Mouse (Mus musculus) adrenal gland, postnatal 14 days (tissue): Measurements from ENCODE around the gene Rhd. TPM values are rescaled to one million over a fixed set of nuclear protein-coding genes. Genes with fewer than 3 reads are reported as not detected.

ENCODE experiments used
- DNase-seq: peaks from one replicate; pipeline ENCODE4 v3.0.0; 2021; ENCODE audit warnings: mixed read lengths
- total RNA-seq: library from RNA; stranded (reverse); gene quantifications from 2 replicates; pipeline ENCODE4 v1.2.3, GENCODE M21; 2021

Gene Rhd
- total RNA-seq, 1 experiment from 2014 or later: 8.4 TPM

DNA sequence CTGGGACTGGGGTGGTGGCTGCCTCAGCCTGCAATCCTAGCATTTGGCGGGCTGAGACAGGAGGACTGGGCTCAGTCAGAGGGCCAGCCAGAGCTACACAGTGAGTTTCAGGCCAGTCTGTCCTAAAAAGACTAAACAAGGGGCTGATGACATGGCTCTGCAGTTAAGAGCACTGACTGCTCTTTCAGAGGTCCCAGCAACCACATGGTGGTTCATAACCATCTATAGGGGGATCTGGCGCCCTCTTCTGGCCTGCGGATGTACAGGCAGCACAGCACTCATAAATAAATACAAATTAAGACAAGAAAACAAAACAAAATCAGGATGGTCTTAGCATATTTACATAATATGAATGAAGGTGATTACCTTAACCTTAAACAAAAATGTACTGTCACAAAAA is 49.1 kb downstream of the Rhd start:
- DNase-seq: peak; percentile 88

DNA sequence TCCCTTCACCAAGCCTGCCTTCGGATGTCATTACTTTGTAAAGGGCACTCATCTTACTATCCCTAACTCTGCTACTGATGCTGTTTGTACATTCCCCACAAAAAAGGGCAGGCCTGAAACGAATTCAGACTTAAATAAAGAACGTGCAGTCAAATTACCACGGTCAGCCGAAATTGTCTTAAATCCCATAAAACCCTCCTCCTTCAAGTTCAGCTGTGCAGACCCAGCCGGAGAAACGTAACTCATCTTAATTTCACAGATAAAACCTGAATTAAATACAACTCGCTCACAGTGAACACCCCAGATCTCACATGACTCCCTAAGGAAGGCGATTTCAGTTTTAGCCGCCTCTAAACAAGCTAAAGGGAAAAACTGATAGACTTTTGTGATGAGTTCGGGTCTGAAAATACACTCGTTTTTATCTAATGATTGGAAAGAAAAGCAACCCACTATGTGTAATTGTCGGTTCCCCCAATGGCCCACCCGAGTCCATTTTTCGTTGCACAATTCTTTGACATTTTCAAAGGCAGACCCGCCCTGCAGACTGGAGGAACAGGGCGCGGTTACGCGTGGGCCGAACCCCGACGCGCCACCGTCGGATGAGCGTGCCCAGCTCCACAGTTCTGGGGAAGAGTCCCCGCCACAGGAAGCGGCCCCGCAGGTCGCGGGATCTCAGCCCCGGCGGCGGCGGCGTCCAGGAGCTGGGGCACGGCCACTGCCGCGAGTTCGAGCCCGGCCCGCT is 50.0 kb downstream of the Rhd start:
- DNase-seq: no peak

- DNase-seq: peak; percentile 98
These were observed 50.5 kb downstream of the Rhd start, which contains the start of gene Tmem50a for GRCm38 (mm10) chr4:134914864-134915209. Gene Tmem50a (minus strand): TSS chr4:134915024.

DNA sequence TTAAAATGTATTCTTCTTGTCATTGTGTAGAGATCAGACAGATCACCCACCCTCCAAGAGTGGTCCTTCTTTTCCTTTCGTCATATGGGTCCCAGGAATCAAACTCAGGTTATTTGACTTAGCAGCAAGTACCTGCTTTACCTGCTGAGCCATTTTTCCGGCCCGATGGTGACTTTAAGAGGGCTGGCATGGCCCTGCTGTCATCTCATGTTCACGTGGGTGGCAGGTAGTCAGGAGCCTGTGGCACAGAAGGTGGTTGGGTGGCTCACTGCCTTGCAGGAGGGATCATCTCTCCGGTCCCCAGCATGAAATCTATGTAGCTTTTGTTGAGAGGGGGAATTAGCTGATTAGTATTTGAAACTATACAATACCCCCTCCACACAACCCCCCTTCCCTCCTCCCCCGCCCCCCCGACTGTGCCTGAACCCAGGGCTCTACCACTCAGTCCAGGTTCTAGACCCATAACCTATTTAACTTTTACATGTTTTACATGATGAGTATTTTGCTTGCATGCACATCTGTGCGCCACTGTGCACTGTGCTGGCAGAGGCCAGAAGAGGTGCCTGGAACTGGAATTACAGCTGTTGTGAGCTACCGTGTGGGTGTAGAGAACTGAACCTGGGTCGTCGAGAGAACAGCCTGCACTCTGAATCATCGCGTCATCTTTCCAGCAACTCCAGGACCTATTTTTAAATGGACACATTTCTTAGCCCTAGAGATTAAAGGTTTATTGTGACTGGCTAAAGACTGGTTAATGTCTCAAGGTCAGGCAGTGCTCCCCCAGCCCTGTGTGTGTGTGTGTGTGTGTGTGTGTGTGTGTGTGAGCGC is 51.1 kb downstream of the Rhd start:
- DNase-seq: no peak

GRCm38 (mm10) chr4:134917194-134917593 is 52.9 kb downstream of the Rhd start:
- no peak for DNase-seq

DNA sequence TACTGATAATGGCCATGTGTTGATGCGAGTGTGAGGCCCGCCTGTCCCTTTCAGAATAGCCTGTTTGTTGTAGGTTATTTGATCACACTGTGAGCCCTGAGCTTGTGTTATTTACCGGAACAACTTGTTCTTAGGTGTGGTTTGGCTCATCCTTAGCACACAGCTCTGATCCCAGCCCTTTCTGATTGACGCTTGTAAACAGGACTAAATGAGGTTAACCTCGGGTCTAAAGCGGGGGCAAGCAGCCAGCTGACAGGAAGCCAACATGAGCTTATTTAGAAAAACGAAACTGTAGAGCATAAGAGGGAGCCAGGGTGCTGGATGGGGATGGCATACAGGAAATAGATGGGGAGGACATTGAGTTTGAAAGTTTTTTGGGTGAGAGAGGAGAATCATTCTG is 54.0 kb downstream of the Rhd start:
- DNase-seq: peak; percentile 84

DNA sequence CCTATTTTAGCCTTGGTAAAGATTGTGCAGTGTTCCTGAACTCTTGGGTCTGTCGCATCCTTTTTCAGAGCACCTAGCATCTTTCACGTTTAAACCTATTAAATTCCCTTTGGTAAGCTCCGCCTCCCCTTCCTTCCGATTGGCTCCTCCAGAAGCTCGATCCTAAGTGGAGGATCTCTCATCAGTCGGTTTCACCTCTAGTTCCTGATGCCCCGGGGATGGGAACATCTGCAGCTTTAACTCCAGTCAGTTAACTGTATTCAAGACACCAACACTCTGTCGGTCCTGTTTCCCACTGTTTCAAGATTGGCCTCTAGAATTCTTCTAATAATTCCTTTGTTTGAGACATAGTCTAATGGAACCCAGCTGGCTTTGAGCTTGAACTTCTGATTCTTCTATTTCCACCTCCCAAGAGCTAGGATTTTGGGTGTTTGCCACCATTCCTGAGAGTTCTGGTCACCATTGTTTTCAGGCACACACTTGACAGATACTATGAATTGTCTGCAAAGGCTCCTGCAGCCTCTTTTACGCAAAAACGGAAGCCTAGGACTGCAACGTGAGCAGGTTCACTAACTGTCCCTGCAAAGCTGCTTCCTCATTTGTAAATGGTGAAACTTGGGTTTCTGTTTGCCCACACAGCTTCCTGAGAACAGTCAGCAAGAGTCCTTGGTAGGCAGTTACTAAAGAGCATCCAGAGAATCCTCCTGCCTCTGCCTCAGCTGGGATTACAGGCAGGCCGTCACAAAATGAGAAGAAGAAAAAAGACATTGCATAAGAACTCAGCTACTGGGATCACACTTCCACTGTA is 55.6 kb downstream of the Rhd start:
- DNase-seq: no peak

GRCm38 (mm10) chr4:134920631-134921030 is 56.3 kb downstream of the Rhd start:
- DNase-seq: no peak

GRCm38 (mm10) chr4:134921703-134922102 is 57.4 kb downstream of the Rhd start:
- DNase-seq: no peak

- DNase-seq: peak; percentile 34
These were observed 58.0 kb downstream of the Rhd start for GRCm38 (mm10) chr4:134922111-134922924.

- DNase-seq: peak; percentile 87
These were observed 58.5 kb downstream of the Rhd start for GRCm38 (mm10) chr4:134922925-134923244.

GRCm38 (mm10) chr4:134923258-134924018 is 59.1 kb downstream of the Rhd start, which contains the start of gene Rsrp1:
Gene Rsrp1 (plus strand): TSS chr4:134923592.
- peak; percentile 99 for DNase-seq

- peak; percentile 89 for DNase-seq
These were observed 59.8 kb downstream of the Rhd start for GRCm38 (mm10) chr4:134924019-134924741.

DNA sequence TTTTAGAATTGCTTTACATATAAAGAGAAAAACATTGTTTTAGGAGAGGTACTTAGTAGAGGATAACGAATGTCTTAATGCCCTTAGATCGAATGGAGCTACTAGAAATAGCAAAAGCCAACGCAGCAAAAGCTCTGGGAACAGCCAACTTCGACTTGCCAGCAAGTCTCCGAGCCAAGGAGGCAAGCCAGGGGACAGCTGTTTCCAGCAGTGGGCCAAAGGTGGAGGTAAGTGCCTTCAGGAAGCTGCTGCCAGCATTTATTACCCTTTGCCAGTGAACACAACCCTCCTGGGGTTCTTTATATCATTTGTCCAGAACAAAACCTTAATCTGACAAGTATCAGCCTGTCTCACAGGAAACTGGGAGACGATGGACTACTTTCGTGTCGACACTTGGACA is 60.9 kb downstream of the Rhd start:
- DNase-seq: peak; percentile 68

GRCm38 (mm10) chr4:134927815-134928463 is 63.6 kb downstream of the Rhd start:
- no peak for DNase-seq

- no peak for DNase-seq
These were observed 64.1 kb downstream of the Rhd start for GRCm38 (mm10) chr4:134928464-134928836.

DNA sequence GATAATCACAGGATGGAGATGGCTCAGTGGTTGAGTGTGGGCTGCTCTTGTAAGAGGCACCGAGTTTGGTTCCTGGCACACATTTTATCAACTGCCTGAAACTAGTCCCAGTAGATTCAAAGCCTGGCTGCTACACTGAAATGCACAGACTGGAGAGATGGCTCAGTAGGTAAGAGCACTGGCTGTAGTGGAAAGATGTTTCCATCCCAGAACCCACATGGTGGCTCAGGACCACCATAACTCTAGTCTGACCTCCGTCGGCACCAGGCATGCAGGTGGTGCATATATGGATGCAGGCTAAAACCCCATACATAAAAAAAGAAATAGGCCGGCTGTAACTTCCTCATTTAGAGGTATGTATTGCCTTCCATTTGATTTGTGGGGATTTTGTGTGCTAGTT is 65.2 kb downstream of the Rhd start:
- DNase-seq: no peak

- no peak for DNase-seq
These were observed 65.9 kb downstream of the Rhd start for GRCm38 (mm10) chr4:134930190-134930589.

DNA sequence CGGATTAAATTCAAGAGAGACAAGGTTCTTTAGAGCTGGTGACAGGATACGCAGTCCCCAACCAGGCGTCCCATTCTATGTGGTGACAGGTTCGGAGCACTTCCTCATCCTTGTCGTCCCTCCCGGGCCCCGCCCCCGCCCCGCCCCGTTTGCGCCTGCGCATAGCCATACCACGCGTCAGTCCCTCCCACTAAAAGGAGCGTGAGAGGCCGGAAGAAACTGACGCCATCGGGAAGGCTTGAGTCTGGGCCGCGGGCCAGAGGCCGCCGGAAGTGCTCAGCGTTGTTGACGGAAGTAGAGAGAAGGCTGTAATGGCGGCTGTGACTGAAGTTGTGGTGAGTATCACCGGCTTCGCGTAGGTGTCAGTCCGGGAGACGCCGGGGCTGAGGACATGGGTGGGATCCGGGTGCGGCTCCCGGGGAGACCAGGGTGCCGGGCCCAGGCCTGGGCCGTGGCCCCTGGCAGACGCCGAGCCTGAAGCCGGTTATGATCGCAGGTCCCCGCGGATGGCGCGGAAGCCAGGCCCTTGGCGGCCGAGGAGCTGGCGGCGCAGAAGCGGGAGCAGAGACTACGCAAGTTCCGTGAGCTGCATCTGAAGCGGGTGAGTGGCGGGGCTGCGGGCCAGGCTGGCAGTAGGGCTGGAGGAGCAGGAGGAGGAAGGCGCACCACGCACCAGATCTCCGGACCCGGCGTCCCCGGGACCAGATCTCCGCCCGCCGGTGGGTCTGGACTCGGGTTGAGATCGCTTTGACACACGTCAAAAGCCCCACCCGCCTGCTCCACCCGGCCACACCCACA is 66.5 kb downstream of the Rhd start, which contains the start of gene Syf2:
Gene Syf2, plus strand, starts transcription at position 215 of the 798 bp plus-strand sequence.
- peak; percentile 97 for DNase-seq
